Mouse (Mus musculus) R1 (cell line): ENCODE measurements around the gene Dscam.

Experiments
- DNase-seq: peaks from one replicate; pipeline ENCODE4 v3.0.0-alpha.2; 2018; ENCODE audit warnings: low read depth, low spot score

Dscam gene

GRCm38 (mm10) chr16:97105266-97105665 is 65.3 kb downstream of the Dscam start:
- no peak for DNase-seq

- no peak for DNase-seq
These were observed 67.5 kb downstream of the Dscam start for GRCm38 (mm10) chr16:97103046-97103445.

- DNase-seq, result no peak
These were observed 70.5 kb downstream of the Dscam start for GRCm38 (mm10) chr16:97100091-97100490.

GRCm38 (mm10) chr16:97098508-97098907 is 72.0 kb downstream of the Dscam start:
- DNase-seq, result no peak

- no peak for DNase-seq
These were observed 73.8 kb downstream of the Dscam start for GRCm38 (mm10) chr16:97096709-97097108.

GRCm38 (mm10) chr16:97095496-97095895 is 75.1 kb downstream of the Dscam start:
- no peak for DNase-seq

- peak; percentile 5 for DNase-seq
These were observed 81.2 kb downstream of the Dscam start for GRCm38 (mm10) chr16:97089339-97089738.

- DNase-seq, result no peak
These were observed 86.9 kb downstream of the Dscam start for GRCm38 (mm10) chr16:97083694-97084093.

- DNase-seq, result no peak
These were observed 94.5 kb downstream of the Dscam start for GRCm38 (mm10) chr16:97075920-97076572.

GRCm38 (mm10) chr16:97075137-97075902 is 95.2 kb downstream of the Dscam start:
- no peak for DNase-seq

GRCm38 (mm10) chr16:97073847-97074246 is 96.7 kb downstream of the Dscam start:
- no peak for DNase-seq

- DNase-seq, result no peak
These were observed 97.9 kb downstream of the Dscam start for GRCm38 (mm10) chr16:97072624-97073023.

- no peak for DNase-seq
These were observed 103.7 kb downstream of the Dscam start for GRCm38 (mm10) chr16:97066856-97067255.

GRCm38 (mm10) chr16:97062207-97062606 is 108.3 kb downstream of the Dscam start:
- DNase-seq, result no peak

GRCm38 (mm10) chr16:97061390-97061789 is 109.2 kb downstream of the Dscam start:
- no peak for DNase-seq

- no peak for DNase-seq
These were observed 109.8 kb downstream of the Dscam start for GRCm38 (mm10) chr16:97060736-97061135.

- DNase-seq, result no peak
These were observed 110.3 kb downstream of the Dscam start for GRCm38 (mm10) chr16:97060276-97060675.

- no peak for DNase-seq
These were observed 135.3 kb downstream of the Dscam start for GRCm38 (mm10) chr16:97035271-97035670.

- no peak for DNase-seq
These were observed 137.0 kb downstream of the Dscam start for GRCm38 (mm10) chr16:97033540-97034058.

GRCm38 (mm10) chr16:97027701-97028100 is 142.9 kb downstream of the Dscam start:
- no peak for DNase-seq

GRCm38 (mm10) chr16:97026803-97027202 is 143.7 kb downstream of the Dscam start:
- DNase-seq, result no peak

GRCm38 (mm10) chr16:97024406-97024805 is 146.1 kb downstream of the Dscam start:
- DNase-seq, result no peak

- no peak for DNase-seq
These were observed 149.1 kb downstream of the Dscam start for GRCm38 (mm10) chr16:97021496-97021895.
